Mouse (Mus musculus) thymus, adult 18-20 months (tissue): ENCODE measurements at regions not wholly inside any gene's neighbourhood (a gene's known extent, or its start where the extent isn't known, plus 50 kb on each side); places are given as distances from the start of the nearest gene placed in this dataset.

Experiments used
- DNase-seq, 2 experiments: peaks; one replicate each; pipeline ENCODE4 v3.0.0; 2022; ENCODE audit warnings: mixed read lengths in 2 of 2

- DNase-seq = no peak
Measured at GRCm38 (mm10) chr7:67462591-67462990, 89.9 kb upstream of the Mef2a start.

GRCm38 (mm10) chr7:67461333-67462255, 88.9 kb upstream of the Mef2a start:
- peak; percentile 44 to 61 for DNase-seq

GRCm38 (mm10) chr7:67459810-67460209, 87.2 kb upstream of the Mef2a start:
- no peak for DNase-seq

GRCm38 (mm10) chr7:67459209-67459608, 86.6 kb upstream of the Mef2a start:
- DNase-seq = no peak

GRCm38 (mm10) chr7:67458640-67459039, 86.0 kb upstream of the Mef2a start:
- no peak for DNase-seq

GRCm38 (mm10) chr7:67457898-67458297, 85.2 kb upstream of the Mef2a start:
- DNase-seq = no peak

- DNase-seq = no peak
Measured at GRCm38 (mm10) chr7:67456015-67456414, 83.4 kb upstream of the Mef2a start.

- DNase-seq = no peak
Measured at GRCm38 (mm10) chr7:67454458-67454857, 81.8 kb upstream of the Mef2a start.

- no peak for DNase-seq
Measured at GRCm38 (mm10) chr7:67451157-67451793, 78.6 kb upstream of the Mef2a start.

- no peak for DNase-seq
Measured at GRCm38 (mm10) chr7:67446606-67447005, 73.9 kb upstream of the Mef2a start.

GRCm38 (mm10) chr7:67445203-67446041, 72.8 kb upstream of the Mef2a start:
- peak in 1 of 2 experiments; percentile 63 for DNase-seq

- peak; percentile 65 to 75 for DNase-seq
Measured at GRCm38 (mm10) chr7:67444523-67444942, 71.9 kb upstream of the Mef2a start.

- DNase-seq = peak in 1 of 2 experiments; percentile 34
Measured at GRCm38 (mm10) chr7:67443666-67444065, 71.0 kb upstream of the Mef2a start.

GRCm38 (mm10) chr7:67443001-67443555, 70.4 kb upstream of the Mef2a start:
- no peak for DNase-seq

- no peak for DNase-seq
Measured at GRCm38 (mm10) chr7:67442284-67442683, 69.6 kb upstream of the Mef2a start.

GRCm38 (mm10) chr7:67440806-67441205, 68.1 kb upstream of the Mef2a start:
- DNase-seq = peak in 1 of 2 experiments; percentile 78

- no peak for DNase-seq
Measured at GRCm38 (mm10) chr7:67437216-67438006, 64.8 kb upstream of the Mef2a start.

GRCm38 (mm10) chr7:67435643-67436339, 63.1 kb upstream of the Mef2a start:
- no peak for DNase-seq

GRCm38 (mm10) chr7:67430987-67431386, 58.3 kb upstream of the Mef2a start:
- DNase-seq = no peak

GRCm38 (mm10) chr7:67430041-67430440, 57.4 kb upstream of the Mef2a start:
- DNase-seq = no peak
